ENCODE assay signal across 10 mouse cellular contexts in genomic region chr13:37882521-37882920, GRCm38 (mm10).
DNase-seq lines count a peak whose midpoint lies in the region; ATAC-seq and TF ChIP-seq lines count a peak whose summit lies in the region.
"Had no signal": no experiment of that assay in that cellular context is flagged by ENCODE, and none has a peak within 500 bp of the region (broad histone marks: within the 10 kb centered on the region; RNA-seq: fewer than 3 reads in every experiment).

No protein-coding gene starts in this region.

- no peak overlapping the region for H3K4me2 ChIP-seq in kidney, embryonic 14.5 days (replicated peaks; ENCODE audit: low read depth, low read length)
- no peak overlapping the region for H3K4me2 ChIP-seq in liver, postnatal 0 days (ENCODE audit: low read depth, low read length)

- ATAC-seq in kidney, embryonic 14.5 days (ENCODE audit: low FRiP score, low TSS enrichment) = 0 out of 2 replicates have a peak, but pooled peaks have one; percentile 24
- no peak; the same call in 1 of the 2 replicates for ATAC-seq in liver, postnatal 0 days
- ATAC-seq: forebrain, embryonic 16.5 days had no signal

- DNase-seq in kidney, adult 18-20 months = no peak
- DNase-seq in gastrocnemius, adult 18-20 months (ENCODE audit: low spot score) = peak; percentile 80
- no peak for DNase-seq in liver, postnatal 0 days
- peak; percentile 54 to 70 for DNase-seq in thymus, adult 18-20 months
- no peak for DNase-seq in frontal cortex, postnatal 25 days (ENCODE audit: low spot score in 2 of 2)
- no peak for DNase-seq in embryo, embryonic 10 days (ENCODE audit: low spot score)
- no peak for DNase-seq in kidney, postnatal 14 days

- no peak overlapping the region for H3K9ac ChIP-seq in kidney, embryonic 14.5 days (ENCODE audit: low read depth, low read length)
- no peak overlapping the region for H3K9ac ChIP-seq in liver, postnatal 0 days (replicated peaks)

- no peaks in the 10 kb centered on the region for H3K27me3 ChIP-seq in kidney, embryonic 14.5 days (ENCODE audit: control insufficient read depth, insufficient read depth, low read length)
- H3K27me3 ChIP-seq in liver, postnatal 0 days (ENCODE audit: insufficient read depth, low read length) = no peaks in the 10 kb centered on the region
- H3K27me3 ChIP-seq: CH12.LX had no signal

- H3K9me3 ChIP-seq in kidney, embryonic 14.5 days (ENCODE audit: control insufficient read depth, low read length) = no peaks in the 10 kb centered on the region
- no peaks in the 10 kb centered on the region for H3K9me3 ChIP-seq in liver, postnatal 0 days (ENCODE audit: low read length)

- no peak overlapping the region for H3K27ac ChIP-seq in kidney, embryonic 14.5 days (ENCODE audit: low read depth, low read length)
- H3K27ac ChIP-seq in liver, postnatal 0 days (ENCODE audit: low read depth) = peak overlapping the region; percentile 75

- no peaks in the 10 kb centered on the region for H3K36me3 ChIP-seq in kidney, embryonic 14.5 days (ENCODE audit: control insufficient read depth, insufficient read depth, low read length)
- no peaks in the 10 kb centered on the region; the same call in 1 of the 2 replicates for H3K36me3 ChIP-seq in liver, postnatal 0 days (replicated peaks; ENCODE audit: insufficient read depth, low read length)

- TF ChIP-seq CTCF in liver, postnatal 0 days (IDR thresholded peaks at IDR 0.05; ENCODE audit: low read depth) = no peak

- TF ChIP-seq EP300 in liver, postnatal 0 days (IDR thresholded peaks at IDR 0.05; ENCODE audit: low read depth) = no peak

- 74% methylated on average over 8 of the region's 8 CpGs for WGBS in kidney, embryonic 14.5 days
- 61% methylated on average over 8 of the region's 8 CpGs for whole genome bisulfite sequencing in liver, postnatal 0 days (ENCODE audit: insufficient replicate concordance)

- H3K4me1 ChIP-seq in kidney, embryonic 14.5 days (ENCODE audit: control insufficient read depth, insufficient read depth, low read length) = peaks cover 22% of the 10 kb centered on the region
- peaks cover 86% of the 10 kb centered on the region for H3K4me1 ChIP-seq in liver, postnatal 0 days (ENCODE audit: insufficient read depth)

- H3K4me3 ChIP-seq in kidney, embryonic 14.5 days (ENCODE audit: low read length) = no peak overlapping the region
- H3K4me3 ChIP-seq in liver, postnatal 0 days (ENCODE audit: low read depth, low read length) = no peak overlapping the region

Comparison
In these comparisons a context has a peak if more than half of its experiments do, and no peak if none do; other contexts are left out.
1. DNase-seq: peak in gastrocnemius, adult 18-20 months (single experiment) and thymus, adult 18-20 months (2 of 2); none in kidney, adult 18-20 months (single experiment), liver, postnatal 0 days (single experiment), frontal cortex, postnatal 25 days (0 of 2), embryo, embryonic 10 days (single experiment) and kidney, postnatal 14 days (single experiment).